Mouse (Mus musculus) adrenal gland, adult 10 weeks (tissue): ENCODE measurements around the gene Olfr1104. TPM values are rescaled to one million over a fixed set of nuclear protein-coding genes. Genes with fewer than 3 reads are reported as not detected.

ENCODE experiments used
- polyA plus RNA-seq: library from polyadenylated mRNA; stranded (reverse); fragments of 350-450 nt; fragmentation: Illumina TruSeq; extraction: RNeasy Lipid Tissue Mini Kit (QIAGEN cat#74804); gene quantifications from one replicate; pipeline ENCODE4 v1.2.3, GENCODE M21; 2014; ENCODE audit warnings: low read depth, low replicate concordance

Olfr1104 gene
- not detected for polyA plus RNA-seq

DNA sequence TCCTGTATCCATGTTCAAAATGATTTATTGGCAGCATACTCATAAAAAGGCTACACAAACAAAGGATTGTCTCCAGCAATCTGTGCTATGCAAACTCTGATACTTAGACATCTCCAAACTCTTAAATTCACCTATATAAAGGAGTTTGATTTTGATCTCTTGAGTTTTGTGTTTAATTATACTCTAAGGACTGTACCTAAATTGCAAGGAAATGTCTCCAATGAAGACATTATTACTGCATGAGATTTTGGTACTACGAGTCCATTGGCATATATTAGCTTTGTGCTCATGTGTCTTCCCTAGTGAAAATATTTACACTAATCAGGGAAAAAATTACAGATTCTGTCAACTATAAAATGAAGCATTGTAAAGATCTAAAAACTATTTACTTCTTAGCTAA is at the start of gene Olfr1104:
Olfr1104 (minus strand) TSS at position 101 of the 400 bp plus-strand sequence.

DNA sequence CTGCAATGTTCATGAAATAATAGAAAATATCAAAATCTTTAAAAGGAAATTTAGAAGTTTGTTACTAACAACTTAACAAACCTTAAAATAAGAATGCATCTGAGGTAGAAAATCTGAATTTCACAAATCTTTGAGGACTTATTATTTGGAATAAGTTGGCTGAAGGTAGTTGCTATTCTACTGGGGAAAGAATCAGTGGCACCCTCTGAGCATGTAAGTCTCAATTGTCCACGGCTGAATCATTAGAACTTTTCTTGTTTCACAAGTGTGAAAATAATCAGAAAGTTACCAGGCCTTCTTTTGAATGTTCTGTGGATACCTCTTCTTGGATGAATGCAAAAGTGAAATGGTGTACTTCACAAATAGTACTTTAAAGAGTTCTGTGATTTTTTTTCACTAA is 48.8 kb upstream of the Olfr1104 start, which contains the start of gene Olfr1107:
Olfr1107 (minus strand) TSS at position 101 of the 400 bp plus-strand sequence.

DNA sequence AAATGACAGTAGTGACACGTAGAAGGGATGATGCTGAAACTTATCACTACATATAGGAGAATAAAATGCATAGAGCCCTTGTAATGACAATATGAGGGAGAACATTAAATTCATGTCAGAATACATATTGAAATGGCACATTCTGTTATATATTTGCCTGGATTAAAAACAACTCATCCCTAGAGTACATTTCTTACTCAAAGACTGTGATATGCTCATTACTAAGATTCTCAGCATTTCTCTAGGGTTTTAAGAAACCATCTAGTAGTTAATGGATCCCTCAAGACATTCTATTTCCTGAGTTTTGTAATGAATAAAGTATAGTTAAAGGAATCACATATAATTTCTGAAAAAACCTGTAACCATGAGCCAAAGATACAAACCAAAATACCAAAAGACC is 25.3 kb upstream of the Olfr1104 start, which contains the start of gene Olfr1106:
Olfr1106 (minus strand) TSS at position 101 of the 400 bp plus-strand sequence.

DNA sequence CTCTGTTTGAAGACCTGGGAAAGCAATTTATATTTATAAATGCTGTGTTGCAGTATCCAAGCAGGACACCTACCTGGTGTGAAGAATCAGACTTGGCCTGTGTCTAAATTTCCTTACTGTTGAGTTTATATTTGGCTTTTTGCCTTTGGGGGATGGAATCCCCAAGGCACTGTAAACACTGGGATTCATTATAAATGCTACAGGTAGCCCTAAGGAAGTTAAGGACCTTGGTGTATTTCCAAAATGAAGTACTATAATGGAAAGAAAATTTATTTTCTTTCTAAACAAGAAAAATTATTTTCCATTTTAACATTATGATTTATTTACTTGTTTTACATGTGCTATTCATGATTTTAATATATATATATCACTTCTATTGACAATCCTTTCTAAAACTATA is 9.6 kb upstream of the Olfr1104 start, which contains the start of gene Olfr1105:
Olfr1105 (minus strand) TSS at position 101 of the 400 bp plus-strand sequence.

DNA sequence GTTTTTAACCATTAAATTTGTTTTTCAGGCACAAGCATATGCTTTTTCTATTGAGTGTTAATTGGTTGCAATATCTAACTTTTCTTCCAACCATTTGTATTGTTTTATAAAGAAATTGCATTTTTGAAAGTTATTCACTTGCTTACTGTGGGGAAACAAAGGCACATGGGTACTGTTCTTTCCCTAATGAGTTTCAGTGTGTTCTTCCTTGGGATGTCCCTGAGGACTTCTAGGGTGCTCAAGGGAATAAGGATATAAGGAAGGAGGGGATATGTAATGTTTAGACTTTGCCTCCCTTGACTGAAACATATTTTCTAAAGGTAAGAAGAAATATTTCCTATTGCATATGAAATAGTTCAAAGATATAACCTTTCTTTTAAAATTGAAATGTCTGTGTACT is 28.8 kb downstream of the Olfr1104 start, which contains the start of gene Olfr1102:
Olfr1102 (plus strand) TSS at position 301 of the 400 bp plus-strand sequence.

GRCm38 (mm10) chr2:86991121-86991520 is 35.8 kb downstream of the Olfr1104 start, which contains the start of gene Olfr1101:
TSS of gene Olfr1101 (minus strand) at chr2:86991221.

GRCm38 (mm10) chr2:86979854-86980253 is 47.0 kb downstream of the Olfr1104 start, which contains the start of gene Olfr1100:
TSS of gene Olfr1100 (minus strand) at chr2:86979954.

Other genes with a start within 250 kb of the Olfr1104 start
- gene Olfr1093, start 244.6 kb downstream of the Olfr1104 start, polyA plus RNA-seq, result not detected
- not detected for gene Olfr141, start 217.1 kb downstream of the Olfr1104 start, polyA plus RNA-seq
- not detected for gene Olfr1094, start 202.4 kb downstream of the Olfr1104 start, polyA plus RNA-seq
- gene Olfr1095, start 175.4 kb downstream of the Olfr1104 start, polyA plus RNA-seq, result not detected
- not detected for gene Gm13723, start 152.3 kb downstream of the Olfr1104 start, polyA plus RNA-seq
- gene Olfr1097, start 134.9 kb downstream of the Olfr1104 start, polyA plus RNA-seq, result not detected
- not detected for gene Olfr1098, start 102.5 kb downstream of the Olfr1104 start, polyA plus RNA-seq
- not detected for gene Olfr1099, start 66.4 kb downstream of the Olfr1104 start, polyA plus RNA-seq
- not detected for gene Olfr1100, start 47.1 kb downstream of the Olfr1104 start, polyA plus RNA-seq
- not detected for gene Olfr1101, start 35.9 kb downstream of the Olfr1104 start, polyA plus RNA-seq
- gene Olfr1102, start 28.7 kb downstream of the Olfr1104 start, polyA plus RNA-seq, result not detected
- not detected for gene Olfr1105, start 9.5 kb upstream of the Olfr1104 start, polyA plus RNA-seq
- not detected for gene Olfr1106, start 25.2 kb upstream of the Olfr1104 start, polyA plus RNA-seq
- not detected for gene Olfr1107, start 48.7 kb upstream of the Olfr1104 start, polyA plus RNA-seq
- gene Olfr1109, start 68.9 kb upstream of the Olfr1104 start, polyA plus RNA-seq, result not detected
- not detected for gene Olfr259, start 87.5 kb upstream of the Olfr1104 start, polyA plus RNA-seq
- not detected for gene Olfr1110, start 113.2 kb upstream of the Olfr1104 start, polyA plus RNA-seq
- gene Olfr1111, start 125.5 kb upstream of the Olfr1104 start, polyA plus RNA-seq, result not detected
- not detected for gene Olfr1112, start 160.7 kb upstream of the Olfr1104 start, polyA plus RNA-seq
- gene Olfr1113, start 181.9 kb upstream of the Olfr1104 start, polyA plus RNA-seq, result not detected
- not detected for gene Olfr1115, start 220.9 kb upstream of the Olfr1104 start, polyA plus RNA-seq
- not detected for gene Olfr1116, start 240.5 kb upstream of the Olfr1104 start, polyA plus RNA-seq